ENCODE assay signal across 8 mouse cellular contexts in the genomic region with DNA sequence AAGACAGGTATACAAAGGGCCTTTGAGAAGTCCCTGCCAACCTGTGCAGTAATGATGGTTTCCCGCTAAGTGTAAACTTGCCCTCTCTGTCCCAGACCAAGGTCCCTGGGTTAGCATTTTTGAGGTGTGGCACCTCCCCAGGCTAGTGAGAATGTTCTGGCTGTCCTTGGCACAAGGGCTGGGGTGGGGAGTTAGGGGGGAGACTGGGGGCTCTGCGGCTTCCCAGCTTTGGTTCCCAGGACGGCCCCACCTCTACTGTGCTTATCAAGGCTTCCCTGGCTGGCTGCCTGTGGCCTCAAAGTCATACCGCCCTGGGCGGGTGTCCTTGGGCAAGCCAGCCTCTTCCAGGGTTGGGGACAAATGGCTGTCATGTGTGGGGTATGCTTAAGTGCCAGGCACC. TPM values are rescaled to one million over a fixed set of nuclear protein-coding genes. Genes with fewer than 3 reads are reported as not detected.
DNase-seq lines count a peak whose midpoint lies in the region; ATAC-seq lines count a peak whose summit lies in the region.

No protein-coding gene starts in this region.

- WGBS in midbrain, embryonic 10.5 days = 70% methylated on average over 5 of the region's 5 CpGs
- 86% methylated on average over 5 of the region's 5 CpGs for WGBS in midbrain, embryonic 13.5 days
- 33% methylated on average over 5 of the region's 5 CpGs for WGBS in heart, embryonic 10.5 days
- 42% methylated on average over 5 of the region's 5 CpGs for WGBS in large intestine, adult 2 months

- no peak for ATAC-seq in midbrain, embryonic 13.5 days

- no peak overlapping the region for H3K4me3 ChIP-seq in midbrain, embryonic 10.5 days
- H3K4me3 ChIP-seq in midbrain, embryonic 13.5 days (replicated peaks) = no peak overlapping the region
- no peak overlapping the region; the same call in 1 of the 2 replicates for H3K4me3 ChIP-seq in heart, embryonic 10.5 days

- peaks cover 33% of the 10 kb centered on the region for H3K4me1 ChIP-seq in midbrain, embryonic 10.5 days
- H3K4me1 ChIP-seq in midbrain, embryonic 13.5 days (replicated peaks) = peaks cover 5% of the 10 kb centered on the region; the same call in 1 of the 2 replicates
- H3K4me1 ChIP-seq in heart, embryonic 10.5 days = peaks cover 69% of the 10 kb centered on the region

- H3K9ac ChIP-seq in midbrain, embryonic 13.5 days (replicated peaks) = no peak overlapping the region

- H3K36me3 ChIP-seq in midbrain, embryonic 10.5 days = no peaks in the 10 kb centered on the region
- H3K36me3 ChIP-seq in midbrain, embryonic 13.5 days = no peaks in the 10 kb centered on the region
- no peaks in the 10 kb centered on the region for H3K36me3 ChIP-seq in heart, embryonic 10.5 days

- no peaks in the 10 kb centered on the region for H3K27me3 ChIP-seq in midbrain, embryonic 10.5 days (ENCODE audit: low read depth, poor library complexity, severe bottlenecking)
- H3K27me3 ChIP-seq in midbrain, embryonic 13.5 days = no peaks in the 10 kb centered on the region
- no peaks in the 10 kb centered on the region for H3K27me3 ChIP-seq in heart, embryonic 10.5 days (ENCODE audit: insufficient read depth, poor library complexity, severe bottlenecking)

- no peak overlapping the region for H3K4me2 ChIP-seq in midbrain, embryonic 13.5 days (replicated peaks)

- no peak for DNase-seq in midbrain, embryonic 10.5 days (ENCODE audit: low spot score)
- no peak for DNase-seq in heart, embryonic 10.5 days (ENCODE audit: low spot score)
- DNase-seq in large intestine, adult 2 months (ENCODE audit: low read depth, low spot score) = peak; percentile 51
- no peak for DNase-seq in spleen, postnatal 10 days (ENCODE audit: low spot score in 2 of 2)
- DNase-seq in retina, embryonic 14.5 days (ENCODE audit: low spot score) = no peak
- no peak for DNase-seq in thymus, postnatal 25 days
- DNase-seq in cerebellum, postnatal 14 days = no peak

- H3K27ac ChIP-seq in midbrain, embryonic 10.5 days (replicated peaks) = peak overlapping the region; percentile 28; the same call in 1 of the 2 replicates
- H3K27ac ChIP-seq in midbrain, embryonic 13.5 days = no peak overlapping the region
- H3K27ac ChIP-seq in heart, embryonic 10.5 days = peak overlapping the region; percentile 87

- no peaks in the 10 kb centered on the region for H3K9me3 ChIP-seq in midbrain, embryonic 10.5 days (replicated peaks)
- no peaks in the 10 kb centered on the region for H3K9me3 ChIP-seq in midbrain, embryonic 13.5 days
- H3K9me3 ChIP-seq in heart, embryonic 10.5 days = no peaks in the 10 kb centered on the region

RNA-seq across cellular contexts. Expression of gene Kcnq1, which starts 16.0 kb away (rescaled TPM):
- polyA plus RNA-seq in midbrain, embryonic 10.5 days (2016; fragmentation: Nextera tagmentation; extraction: Ambion mirVana) = 0.69 and 1.1 TPM in 2 replicates
- 0.82 and 0.89 TPM in 2 replicates for polyA plus RNA-seq in midbrain, embryonic 13.5 days (2015; fragmentation: Nextera tagmentation; extraction: Ambion mirVana)
- 5.4 and 10.5 TPM in 2 replicates for polyA plus RNA-seq in heart, embryonic 10.5 days (2016; fragmentation: Nextera tagmentation; extraction: Ambion mirVana)
- 52.6 and 54.8 TPM in 2 replicates for polyA plus RNA-seq in large intestine, adult 2 months (2012; rRNA removed)

RNA-seq across cellular contexts. Expression of gene Trpm5, which starts 27.7 kb away (rescaled TPM):
- polyA plus RNA-seq in midbrain, embryonic 10.5 days (2016; fragmentation: Nextera tagmentation; extraction: Ambion mirVana) = 0.62 and 0.93 TPM in 2 replicates
- 0.95 and 1.2 TPM in 2 replicates for polyA plus RNA-seq in midbrain, embryonic 13.5 days (2015; fragmentation: Nextera tagmentation; extraction: Ambion mirVana)
- 1.1 and 1.5 TPM in 2 replicates for polyA plus RNA-seq in heart, embryonic 10.5 days (2016; fragmentation: Nextera tagmentation; extraction: Ambion mirVana)
- 6.5 and 13.2 TPM in 2 replicates for polyA plus RNA-seq in large intestine, adult 2 months (2012; rRNA removed)

RNA-seq across cellular contexts. Expression of gene Tssc4, which starts 53.1 kb away (rescaled TPM):
- 136 and 142 TPM in 2 replicates for polyA plus RNA-seq in midbrain, embryonic 10.5 days (2016; fragmentation: Nextera tagmentation; extraction: Ambion mirVana)
- 102 and 104 TPM in 2 replicates for polyA plus RNA-seq in midbrain, embryonic 13.5 days (2015; fragmentation: Nextera tagmentation; extraction: Ambion mirVana)
- 78.0 and 99.5 TPM in 2 replicates for polyA plus RNA-seq in heart, embryonic 10.5 days (2016; fragmentation: Nextera tagmentation; extraction: Ambion mirVana)
- polyA plus RNA-seq in large intestine, adult 2 months (2012; rRNA removed) = 66.3 and 72.9 TPM in 2 replicates
